Mouse (Mus musculus) left cerebral cortex, adult 18-20 months (tissue): Measurements from ENCODE around the gene Arhgdib. TPM values are rescaled to one million over a fixed set of nuclear protein-coding genes. Genes with fewer than 3 reads are reported as not detected.
"Not testable (repeated sequence)": the region's sequence is repeated elsewhere in the genome, so short reads cannot be mapped to it uniquely, and the experiment has no call there.

ENCODE experiments used
- DNase-seq, 2 experiments: peaks; one replicate each; pipeline ENCODE4 v3.0.0; 2021 to 2022; ENCODE audit warnings: low spot score in 2 of 2, mixed read lengths in 1 of 2
- total RNA-seq, 2 experiments: library from RNA; stranded (reverse); gene quantifications; 2 replicates each; pipeline ENCODE4 v1.2.3; 2021

Arhgdib gene
- total RNA-seq, 2 experiments from 2014 or later = 10.9 to 13.3 TPM

DNA sequence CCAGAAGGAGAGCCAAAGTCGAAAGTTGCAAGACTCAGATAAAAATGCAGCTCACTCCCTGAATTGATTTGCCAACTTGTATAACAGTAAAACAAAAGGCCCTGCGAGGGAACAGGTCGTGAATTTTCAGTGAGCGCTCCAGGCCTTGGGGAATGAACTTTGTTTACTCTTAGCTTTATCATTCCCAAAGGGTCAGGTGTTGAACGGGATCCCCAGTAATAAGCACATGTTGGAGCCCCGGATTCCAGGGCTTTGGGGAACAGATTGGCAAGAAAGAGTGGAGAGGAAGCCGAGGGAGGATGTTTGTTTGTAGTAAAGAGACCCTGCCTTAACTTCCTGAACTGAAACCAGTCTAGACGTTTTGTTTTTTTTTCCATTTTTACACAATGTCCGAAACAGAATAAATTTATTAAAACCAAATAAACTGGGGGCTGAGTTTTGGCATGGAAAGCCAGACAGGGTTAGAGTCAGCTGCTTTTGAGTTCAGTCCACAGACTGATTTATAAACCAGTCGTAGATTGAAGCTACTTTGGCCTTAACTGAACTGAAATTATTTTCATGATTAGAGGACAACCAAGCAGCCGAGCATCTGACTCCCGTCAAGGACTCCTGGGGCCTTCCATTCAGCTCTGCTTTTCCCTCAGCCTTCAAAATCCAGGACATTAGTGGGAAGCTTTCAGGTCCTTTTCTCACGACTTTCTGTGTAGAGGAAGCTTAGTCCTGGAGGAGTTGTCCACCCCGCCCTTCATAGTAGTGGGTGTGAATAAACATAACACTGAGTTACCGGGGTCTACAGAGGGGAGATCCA lies 47.0 kb downstream of the Arhgdib start:
- no peak for DNase-seq

GRCm38 (mm10) chr6:136892002-136892401 lies 49.7 kb downstream of the Arhgdib start:
- no peak for DNase-seq

- DNase-seq = no peak
Measured at GRCm38 (mm10) chr6:136889554-136889953, 52.1 kb downstream of the Arhgdib start.

DNA sequence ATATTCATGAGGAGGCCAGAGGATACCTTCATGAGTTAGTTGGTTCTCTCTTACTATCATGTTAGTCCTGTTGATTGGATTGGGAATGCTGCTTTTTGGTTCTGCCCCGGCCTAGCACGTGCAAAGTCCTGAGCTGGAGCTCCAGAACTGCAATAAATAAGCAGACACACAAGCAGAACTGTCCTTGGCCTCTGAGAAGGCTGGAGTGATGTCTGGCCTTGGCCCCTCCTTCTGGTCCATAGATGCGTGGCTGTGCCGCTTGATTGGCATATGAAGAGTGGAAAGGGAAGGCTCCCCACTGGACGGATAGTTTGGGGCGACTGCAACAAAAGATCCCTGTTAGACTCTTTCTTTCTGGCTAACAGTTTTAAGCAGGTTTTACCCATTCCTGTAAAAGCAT lies 52.6 kb downstream of the Arhgdib start:
- DNase-seq = no peak

GRCm38 (mm10) chr6:136887854-136888253 lies 53.8 kb downstream of the Arhgdib start:
- DNase-seq = no peak

- DNase-seq = not testable (repeated sequence)
Measured at GRCm38 (mm10) chr6:136884766-136885165, 56.9 kb downstream of the Arhgdib start.

GRCm38 (mm10) chr6:136883961-136884360 lies 57.7 kb downstream of the Arhgdib start:
- DNase-seq = no peak

DNA sequence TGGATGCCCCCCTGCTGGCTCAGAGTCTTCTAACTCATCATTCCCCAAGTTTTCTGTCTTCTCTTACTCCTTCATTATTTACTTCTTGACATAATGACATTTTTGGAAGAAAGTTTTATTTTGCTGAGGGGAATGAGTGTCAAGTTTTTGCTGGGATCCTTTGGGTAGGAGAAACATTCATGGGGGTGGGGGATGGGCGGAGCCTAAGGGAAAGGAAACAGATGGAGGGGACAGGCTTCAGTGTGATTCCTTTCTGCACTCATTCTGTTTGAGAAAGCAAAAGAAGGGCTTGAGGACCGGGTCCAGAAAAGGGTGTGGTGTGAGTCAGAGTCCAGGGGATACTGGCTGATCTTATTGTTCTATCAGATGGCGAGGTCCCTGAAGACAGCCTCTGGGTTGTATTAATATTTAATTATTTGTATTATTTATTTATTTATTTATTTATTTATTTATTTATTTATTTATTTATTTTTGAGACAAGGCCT lies 58.2 kb downstream of the Arhgdib start:
- no peak for DNase-seq

GRCm38 (mm10) chr6:136881678-136882077 lies 60.0 kb downstream of the Arhgdib start:
- DNase-seq = no peak

- DNase-seq = peak; percentile 63 to 72
Measured at GRCm38 (mm10) chr6:136875670-136876069, 66.0 kb downstream of the Arhgdib start, which contains the start of gene Mgp. Gene Mgp, minus strand, starts transcription at chr6:136875823.

DNA sequence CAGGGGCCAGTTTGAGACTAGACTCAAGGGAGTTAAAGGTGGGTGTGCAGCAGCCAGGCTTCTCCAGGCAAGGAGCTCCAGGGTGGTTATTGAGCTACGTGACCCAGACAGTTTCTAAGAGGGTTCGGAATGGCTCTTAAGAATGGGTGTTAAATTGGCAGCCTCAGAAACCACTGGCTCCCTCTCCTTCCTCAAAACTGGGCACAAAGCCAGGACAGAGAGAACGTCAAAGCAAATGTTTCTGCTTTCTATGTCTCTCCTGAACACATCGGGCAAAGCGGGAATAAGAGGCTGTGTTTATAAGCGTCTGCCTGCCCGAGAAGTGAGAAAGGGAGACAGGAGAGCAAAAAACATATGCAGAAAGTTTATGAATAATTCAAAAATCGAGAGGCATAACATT lies 67.1 kb downstream of the Arhgdib start:
- DNase-seq = peak; percentile 30 to 38

Other genes with a start within 250 kb of the Arhgdib start
- under 1 TPM; 0.26 to 0.47 TPM for gene Gucy2c, start 160.1 kb downstream of the Arhgdib start, total RNA-seq
- gene Hist4h4, start 137.5 kb downstream of the Arhgdib start, total RNA-seq = 10 to 100 TPM; 11.3 to 13.2 TPM
- gene H2afj, start 133.7 kb downstream of the Arhgdib start, total RNA-seq = 10 to 100 TPM; 50.9 to 57.0 TPM
- 1 to 10 TPM; 2.3 to 2.8 TPM for gene BC049715, start 114.3 kb downstream of the Arhgdib start, total RNA-seq
- 100 to 1,000 TPM; 109 to 111 TPM for gene Wbp11, start 113.7 kb downstream of the Arhgdib start, total RNA-seq
- 1 to 10 TPM; 4.9 to 5.3 TPM for gene Smco3, start 106.4 kb downstream of the Arhgdib start, total RNA-seq
- not detected for gene Art4, start 84.2 kb downstream of the Arhgdib start, total RNA-seq
- gene Mgp, start 66.1 kb downstream of the Arhgdib start, total RNA-seq = 10 to 100 TPM; 43.3 to 51.2 TPM
- gene Erp27, start 19.7 kb downstream of the Arhgdib start, total RNA-seq = not detected
- gene Pde6h, start 18.1 kb downstream of the Arhgdib start, total RNA-seq = 1 to 10 TPM in 1 of 2 experiments, under 1 TPM in 1; 0.82 to 1.1 TPM
- gene Rerg, start 228.6 kb upstream of the Arhgdib start, total RNA-seq = 10 to 100 TPM in 1 of 2 experiments, 1 to 10 TPM in 1; 8.0 to 12.6 TPM